Mouse (Mus musculus) left cerebral cortex, postnatal 4 days (tissue): ENCODE results near the gene Dach1. TPM values are rescaled to one million over a fixed set of nuclear protein-coding genes. Genes with fewer than 3 reads are reported as not detected.

ENCODE experiments used
- DNase-seq: peaks from one replicate; pipeline ENCODE4 v3.0.0-alpha.2; 2022
- intact Hi-C: fragments of 180-260 bp; cut with DNase I; formaldehyde crosslinking; loops from one replicate; pipeline ENCODE4 v1.15.1; 2025
- total RNA-seq, 2 experiments: library from RNA; stranded (reverse); gene quantifications; 2 replicates each; pipeline ENCODE4 v1.2.3; 2021

Gene Dach1
- total RNA-seq, 2 experiments from 2014 or later: 11.6 to 14.8 TPM

GRCm38 (mm10) chr14:98113106-98113505 is 56.5 kb downstream of the Dach1 start:
- DNase-seq: no peak
- intact Hi-C loops: no loop called here

- intact Hi-C loops: no loop called here
- DNase-seq: no peak
Observed at GRCm38 (mm10) chr14:98109929-98110328, 59.6 kb downstream of the Dach1 start.

DNA sequence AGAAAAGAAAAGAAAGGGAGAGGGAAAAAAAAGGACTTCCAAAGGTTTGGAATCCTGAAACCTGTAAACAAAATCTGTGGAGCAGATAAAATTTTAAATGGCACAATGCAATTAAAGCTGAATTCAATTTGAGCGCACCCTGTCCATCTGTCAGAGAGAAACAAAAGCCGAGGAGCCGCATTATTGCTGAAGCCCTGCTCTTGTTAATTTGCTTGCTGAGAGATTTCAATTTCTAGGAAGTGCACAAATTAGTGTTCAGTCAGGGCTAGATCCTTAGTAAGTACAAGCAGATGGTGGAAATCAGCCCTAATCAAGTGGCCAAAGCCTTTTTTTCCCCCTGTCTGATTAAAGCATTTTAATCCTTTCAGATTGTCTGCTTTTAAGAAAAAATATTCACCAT is 60.8 kb downstream of the Dach1 start:
- intact Hi-C loops: no loop called here
- DNase-seq: peak; percentile 43

GRCm38 (mm10) chr14:98106208-98106607 is 63.4 kb downstream of the Dach1 start:
- intact Hi-C loops: no loop called here

DNA sequence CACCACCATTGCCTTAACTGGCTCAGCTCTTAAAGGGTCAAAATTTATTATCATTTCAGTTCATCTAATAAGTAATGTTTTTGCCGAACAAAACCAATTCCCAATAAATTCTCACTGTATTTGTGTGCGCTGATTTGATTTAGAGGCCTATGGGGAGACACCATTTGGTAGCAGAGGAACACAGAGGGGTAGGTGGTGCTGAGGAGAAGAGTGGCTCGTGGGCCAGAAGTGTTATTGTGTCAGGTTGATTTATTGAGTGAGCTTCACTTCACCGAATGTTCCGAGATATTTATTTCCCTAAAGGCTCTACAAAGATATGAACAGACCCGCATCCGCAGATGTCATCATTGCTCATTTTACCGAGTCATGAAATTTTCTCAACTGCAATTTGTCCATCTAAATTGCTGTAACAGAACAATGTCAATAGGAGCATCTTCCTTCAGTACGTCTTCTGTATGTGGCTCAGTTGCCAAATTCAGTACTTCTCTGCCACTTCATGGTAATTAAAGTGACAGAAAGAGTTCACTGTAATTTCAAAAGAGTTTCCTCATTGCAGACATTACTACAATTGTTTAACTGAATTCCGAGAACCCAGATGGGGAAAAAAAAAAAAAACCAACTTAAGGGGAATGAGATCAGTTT is 65.1 kb downstream of the Dach1 start:
- intact Hi-C loops: no loop called here
- DNase-seq: no peak

More at GRCm38 (mm10) chr14:98106208-98106607, 63.4 kb downstream of the Dach1 start:
- peak; percentile 30 for DNase-seq

- no peak for DNase-seq
- intact Hi-C loops: no loop called here
Observed at GRCm38 (mm10) chr14:98095229-98095628, 74.3 kb downstream of the Dach1 start.

- intact Hi-C loops: no loop called here
- no peak for DNase-seq
Observed at GRCm38 (mm10) chr14:98089246-98089645, 80.3 kb downstream of the Dach1 start.

- intact Hi-C loops: no loop called here
- no peak for DNase-seq
Observed at GRCm38 (mm10) chr14:98087355-98087754, 82.2 kb downstream of the Dach1 start.

DNA sequence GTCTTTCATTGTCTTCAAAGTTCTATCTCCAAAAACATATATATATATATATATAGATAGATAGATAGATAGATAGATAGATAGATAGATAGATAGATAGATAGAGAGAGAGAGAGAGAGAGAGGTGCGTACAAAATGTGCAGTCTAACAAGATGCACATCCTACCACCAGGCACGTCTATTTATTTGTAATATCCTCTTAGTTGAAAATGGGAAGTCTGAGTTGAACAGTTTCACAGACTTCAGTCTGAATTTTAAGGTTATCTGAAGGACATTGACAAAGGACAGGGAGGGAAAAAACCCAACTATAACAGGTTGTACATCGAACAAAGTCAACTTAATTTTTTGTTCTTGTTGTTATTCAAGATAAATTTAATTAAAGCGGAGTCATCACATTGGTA is 82.8 kb downstream of the Dach1 start:
- DNase-seq: no peak
- intact Hi-C loops: no loop called here

- no peak for DNase-seq
- intact Hi-C loops: no loop called here
Observed at GRCm38 (mm10) chr14:98085141-98085540, 84.4 kb downstream of the Dach1 start.

DNA sequence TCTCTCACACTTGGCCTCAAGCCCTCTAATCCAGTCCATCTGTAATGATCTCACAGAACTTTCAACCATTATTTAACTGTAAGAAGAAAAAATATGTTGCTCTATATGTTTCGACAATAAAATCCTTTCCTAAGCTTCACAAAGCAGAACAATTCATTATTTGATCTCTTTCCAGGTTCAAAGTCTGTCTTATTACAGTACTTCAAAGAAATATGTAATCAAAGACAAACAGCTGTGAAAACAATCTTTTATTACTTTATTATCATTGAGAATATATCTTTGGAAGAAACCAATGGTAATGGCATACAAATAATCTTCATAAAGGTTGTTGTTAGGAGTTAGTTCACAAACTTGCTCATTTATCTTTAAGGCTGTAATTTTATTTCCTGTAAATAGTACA is 84.8 kb downstream of the Dach1 start:
- intact Hi-C loops: no loop called here

DNA sequence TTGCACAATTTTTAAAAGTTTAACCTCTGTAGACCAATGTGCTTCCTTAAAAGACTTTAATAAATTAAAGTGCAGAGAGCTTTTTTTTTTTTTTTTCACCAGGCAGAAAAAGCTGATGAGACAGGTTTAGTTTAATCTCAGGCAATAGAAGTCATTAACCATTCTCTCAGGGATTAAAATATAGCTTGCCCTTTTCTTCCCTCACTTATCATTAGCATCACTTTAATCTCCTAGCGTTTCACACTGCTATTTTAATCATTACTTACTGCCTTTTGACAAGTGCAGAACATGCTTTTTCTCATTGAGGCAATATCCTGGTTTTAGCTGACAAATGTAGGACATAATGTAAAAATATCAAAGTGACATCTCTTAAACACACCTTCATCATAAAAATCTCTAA is 86.1 kb downstream of the Dach1 start:
- no peak for DNase-seq
- intact Hi-C loops: no loop called here

More for the DNA sequence above, 84.8 kb downstream of the Dach1 start:
- DNase-seq: no peak

DNA sequence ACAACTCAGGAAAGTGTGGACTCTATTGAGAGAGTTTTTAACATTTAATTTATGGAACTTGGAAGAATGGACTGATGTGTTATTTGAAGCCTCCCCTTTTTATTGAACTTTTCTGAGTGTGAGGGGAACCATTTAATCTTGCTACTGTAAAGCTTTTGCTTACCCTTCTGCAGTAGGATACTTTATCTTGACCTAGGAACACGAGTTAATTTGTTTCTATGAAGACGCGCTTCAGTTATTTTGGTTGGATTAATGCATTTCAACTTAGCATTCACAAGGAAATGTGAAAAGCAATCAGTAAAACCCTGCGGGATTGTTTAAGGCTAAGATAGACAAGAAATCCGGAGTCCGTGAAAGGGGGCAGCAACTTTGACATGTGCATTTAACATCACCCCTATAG is 89.6 kb downstream of the Dach1 start:
- no peak for DNase-seq

GRCm38 (mm10) chr14:98077996-98078395 is 91.6 kb downstream of the Dach1 start:
- intact Hi-C loops: no loop called here
- DNase-seq: no peak

More for the DNA sequence above, 89.6 kb downstream of the Dach1 start:
- intact Hi-C loops: no loop called here

DNA sequence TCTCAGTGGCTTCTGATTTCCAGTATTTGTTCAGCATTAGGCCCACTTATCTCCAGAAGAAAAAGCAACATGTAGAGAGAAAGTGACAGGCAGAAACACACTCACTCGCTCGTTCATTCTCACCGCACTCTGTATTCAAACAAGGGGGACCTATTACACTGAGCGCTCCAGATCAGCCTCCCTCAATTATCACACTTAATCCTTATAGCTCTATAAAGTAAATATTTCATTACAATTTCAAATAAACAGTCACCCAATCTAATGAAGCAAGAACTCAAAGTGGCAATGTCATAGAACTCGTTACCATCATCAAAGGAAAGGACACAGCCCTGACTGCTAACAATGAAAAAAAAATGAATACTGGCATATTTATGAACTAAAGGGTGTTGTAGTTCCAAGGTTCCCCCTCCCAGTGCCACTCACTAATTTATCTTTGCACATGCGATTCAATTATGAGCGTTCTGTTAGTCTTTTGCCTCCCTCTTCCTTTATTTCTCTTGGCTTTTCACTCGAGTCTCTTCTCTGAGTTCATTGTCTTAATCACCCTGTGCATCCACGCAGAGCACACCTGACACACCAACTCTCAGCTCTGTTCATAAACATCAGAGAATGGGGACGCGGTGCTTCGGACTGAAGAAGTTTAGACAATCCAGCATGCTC is 96.0 kb downstream of the Dach1 start:
- intact Hi-C loops: no loop called here
- DNase-seq: no peak

GRCm38 (mm10) chr14:98072647-98073420 is 96.7 kb downstream of the Dach1 start:
- intact Hi-C loops: no loop called here
- DNase-seq: no peak

DNA sequence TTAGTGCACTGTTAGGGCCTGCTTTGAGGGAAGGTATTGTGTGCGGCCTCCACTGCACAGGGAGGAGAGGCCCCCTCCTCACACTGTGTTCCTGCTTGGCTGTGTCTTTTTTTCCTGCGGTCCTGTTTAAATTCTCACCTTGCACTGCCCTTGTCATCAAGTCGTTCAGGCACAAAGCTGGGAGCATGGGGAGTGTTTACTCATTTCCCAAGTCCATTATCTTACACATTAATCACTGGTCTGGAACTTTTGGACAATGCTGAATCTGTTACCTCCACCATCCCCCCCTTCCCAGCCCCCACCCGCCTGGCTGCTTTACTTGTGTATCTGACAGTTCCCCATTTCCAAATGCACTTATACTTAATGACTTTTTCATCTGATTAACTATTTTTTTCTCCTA is 97.7 kb downstream of the Dach1 start:
- DNase-seq: no peak
- intact Hi-C loops: no loop called here

DNA sequence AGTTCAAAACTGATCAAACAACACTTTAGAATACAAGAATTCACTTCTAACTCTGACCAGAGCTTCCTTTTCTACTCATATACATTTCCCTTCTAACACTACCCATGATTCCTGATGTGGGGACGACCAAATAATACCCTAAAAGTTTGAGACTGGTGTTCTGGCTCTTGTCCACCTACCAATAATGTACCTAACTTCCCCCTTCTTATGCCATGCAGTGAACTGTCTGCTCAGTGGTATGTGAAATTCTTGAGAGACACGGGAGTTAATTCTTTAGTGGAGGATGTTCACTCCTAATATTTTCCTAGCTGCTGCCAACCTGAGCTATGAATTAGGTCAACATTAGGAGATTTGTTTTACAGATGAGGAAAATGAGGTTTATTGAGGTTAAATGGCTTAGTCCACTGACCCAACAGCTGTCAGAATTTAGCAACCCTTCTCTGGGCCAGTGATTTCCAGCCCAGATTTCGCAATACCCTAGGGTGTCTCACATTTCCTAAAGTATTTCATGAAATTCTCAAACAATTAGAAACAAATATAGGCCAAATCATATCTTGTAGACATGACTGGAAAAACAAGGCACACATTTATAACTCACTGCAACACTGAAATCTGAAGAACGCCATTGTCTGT is 102.2 kb downstream of the Dach1 start:
- intact Hi-C loops: no loop called here
- no peak for DNase-seq

- DNase-seq: no peak
- intact Hi-C loops: no loop called here
Observed at GRCm38 (mm10) chr14:98064190-98064589, 105.4 kb downstream of the Dach1 start.

DNA sequence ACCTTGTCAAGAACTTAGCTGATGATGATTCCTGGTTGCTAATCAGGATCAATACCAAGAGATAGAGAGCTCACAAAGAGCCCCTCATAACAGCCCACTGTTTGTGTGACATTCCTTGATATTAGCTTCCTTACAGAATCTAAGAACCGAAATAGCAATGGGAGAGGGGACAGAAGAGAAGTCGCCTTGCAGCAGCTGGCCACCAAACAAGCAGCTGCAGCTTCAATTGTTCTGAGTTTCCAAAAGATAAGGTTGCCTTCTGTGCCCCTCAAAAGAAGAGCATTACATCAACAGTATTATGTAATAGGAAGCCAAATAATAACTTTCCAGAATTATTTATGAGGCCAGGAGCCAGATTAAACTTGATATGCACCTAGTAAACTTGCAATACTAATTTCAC is 120.2 kb downstream of the Dach1 start:
- intact Hi-C loops: no loop called here
- no peak for DNase-seq

DNA sequence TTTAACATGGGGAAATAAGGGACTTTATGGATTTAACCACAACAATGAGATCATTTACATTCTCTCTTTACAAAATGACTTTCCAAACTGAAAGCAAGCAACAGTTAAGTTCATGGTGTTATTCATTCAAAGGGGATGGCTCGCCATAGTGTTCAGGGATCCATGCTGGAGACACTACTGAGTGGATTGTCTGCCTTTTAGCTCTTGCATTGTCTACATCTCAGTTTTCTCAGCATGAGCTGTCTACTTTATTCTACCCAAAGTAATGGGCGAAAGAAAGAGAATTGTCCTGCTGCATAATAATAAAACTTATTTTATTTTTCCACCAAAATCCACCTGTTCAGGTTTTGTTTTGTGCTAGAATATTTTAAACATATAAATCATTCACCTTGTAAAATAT is 121.2 kb downstream of the Dach1 start:
- intact Hi-C loops: no loop called here
- no peak for DNase-seq
